Mouse (Mus musculus) forelimb bud, embryonic 11.5 days (tissue): Measurements from ENCODE around the gene Cracr2a.

Experiments
- DNase-seq: peaks from one replicate; pipeline ENCODE4 v3.0.0-alpha.2; 2012; ENCODE audit warnings: low read depth, low spot score

Cracr2a gene

DNA sequence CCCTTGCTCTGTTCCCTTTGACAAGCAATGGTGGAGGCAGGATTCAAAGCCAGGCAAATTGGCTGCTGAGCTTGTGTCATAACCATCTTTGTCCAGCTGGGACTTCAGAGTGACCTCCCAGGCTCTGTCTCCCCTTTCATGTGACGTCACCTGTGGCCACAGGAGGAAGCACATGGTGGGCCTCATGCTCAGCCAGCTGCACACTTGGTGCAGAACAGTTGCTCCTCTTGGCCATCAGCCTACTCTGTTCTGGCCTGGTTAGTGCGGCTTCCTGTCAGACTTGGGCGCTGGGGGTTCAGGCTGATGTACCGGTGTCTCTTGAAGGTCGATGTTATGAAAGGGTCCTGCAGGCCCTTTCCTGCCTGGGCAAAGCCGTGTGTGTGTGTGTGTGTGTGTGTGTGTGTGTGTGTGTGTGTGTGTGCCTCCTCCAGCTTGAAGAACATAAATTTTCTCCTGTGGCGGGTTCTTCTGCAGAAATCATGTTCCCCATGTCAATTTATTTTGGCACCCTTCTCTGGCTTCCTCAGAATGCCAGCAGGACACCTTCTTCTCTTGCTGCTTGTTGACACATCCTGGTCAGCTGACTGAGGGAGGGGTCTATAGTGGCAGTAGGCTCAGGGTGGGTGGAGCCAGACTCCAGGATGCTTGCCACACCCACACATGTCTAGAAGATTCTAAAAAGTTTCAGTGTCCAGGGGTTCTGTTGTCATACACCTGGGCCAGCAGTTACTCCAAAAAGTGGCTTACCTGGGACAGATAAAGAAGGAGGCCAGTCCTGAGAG lies 5.0 kb downstream of the Cracr2a start:
- no peak for DNase-seq

- DNase-seq = no peak
Observed at GRCm38 (mm10) chr6:127571849-127572550, 10.9 kb downstream of the Cracr2a start.

DNA sequence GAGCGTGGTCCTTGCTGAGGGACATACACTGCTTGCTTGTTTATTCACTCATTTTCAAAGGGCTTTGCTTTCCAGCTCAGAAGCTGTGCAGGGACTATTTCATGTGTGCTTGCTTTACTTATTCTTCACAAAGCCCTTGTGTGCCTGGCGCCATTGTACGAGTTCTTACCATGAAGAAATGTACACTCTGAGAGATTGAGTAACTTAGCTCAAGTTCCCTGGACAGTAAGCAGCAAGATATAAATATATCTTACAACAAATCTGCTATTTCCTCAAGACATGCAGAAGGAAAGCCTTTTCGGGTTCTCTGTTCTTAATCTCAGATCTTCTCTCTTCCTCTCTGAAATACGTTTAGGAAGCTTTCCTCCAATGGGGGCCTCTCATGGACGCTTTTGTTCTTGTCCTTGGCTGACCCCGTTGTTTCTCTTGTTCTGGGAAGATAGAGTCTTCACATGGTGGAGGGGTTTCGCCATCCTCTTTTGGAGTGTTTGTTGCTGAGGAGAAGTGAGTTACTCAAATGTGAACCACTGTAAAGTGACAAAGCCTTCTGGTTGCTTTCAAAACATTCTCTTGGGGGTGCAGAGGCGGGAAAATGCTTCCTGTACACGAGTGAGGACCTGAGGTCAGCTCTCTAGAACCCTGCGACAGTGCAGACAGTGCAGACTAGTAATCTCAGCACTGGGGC lies 12.8 kb downstream of the Cracr2a start:
- DNase-seq = no peak

DNA sequence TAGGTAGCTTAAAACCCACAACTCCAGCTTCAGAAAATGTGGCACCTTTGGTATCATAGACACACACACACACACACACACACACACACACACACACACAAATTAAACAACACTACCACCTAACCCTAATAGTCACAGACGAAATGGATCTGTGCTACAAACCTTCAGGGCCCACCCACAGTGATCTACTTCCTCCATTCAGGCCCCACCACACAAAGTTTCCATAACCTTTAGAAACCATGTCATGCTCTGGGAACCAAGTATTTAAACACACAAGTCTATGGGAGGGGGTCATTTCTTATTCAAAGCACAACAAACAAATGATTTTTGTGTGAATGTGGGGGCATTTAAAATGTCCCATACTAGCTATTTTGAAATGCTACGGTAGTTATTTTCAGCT lies 14.1 kb downstream of the Cracr2a start:
- DNase-seq = no peak

DNA sequence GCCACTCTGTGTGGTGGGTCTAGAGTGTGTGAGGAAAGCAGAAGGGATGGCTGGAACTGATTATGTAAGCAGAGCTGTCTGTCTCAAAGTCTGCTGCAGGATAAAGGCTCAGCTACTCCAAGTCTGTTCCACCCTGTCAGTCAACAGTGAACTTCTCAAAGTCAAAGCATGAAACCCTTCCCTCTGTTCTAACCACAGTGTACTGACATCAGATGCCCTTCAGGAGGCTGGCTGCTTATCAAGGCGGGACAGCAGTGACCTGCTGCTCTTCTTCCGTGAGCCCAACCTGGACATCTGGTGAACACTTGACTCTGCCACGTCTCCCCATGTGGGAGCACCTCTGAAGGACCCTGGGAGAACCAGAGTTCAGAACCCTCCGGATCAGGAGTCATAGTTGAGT lies 16.6 kb downstream of the Cracr2a start:
- DNase-seq = no peak

- DNase-seq = no peak
Observed at GRCm38 (mm10) chr6:127578316-127578715, 17.2 kb downstream of the Cracr2a start.

DNA sequence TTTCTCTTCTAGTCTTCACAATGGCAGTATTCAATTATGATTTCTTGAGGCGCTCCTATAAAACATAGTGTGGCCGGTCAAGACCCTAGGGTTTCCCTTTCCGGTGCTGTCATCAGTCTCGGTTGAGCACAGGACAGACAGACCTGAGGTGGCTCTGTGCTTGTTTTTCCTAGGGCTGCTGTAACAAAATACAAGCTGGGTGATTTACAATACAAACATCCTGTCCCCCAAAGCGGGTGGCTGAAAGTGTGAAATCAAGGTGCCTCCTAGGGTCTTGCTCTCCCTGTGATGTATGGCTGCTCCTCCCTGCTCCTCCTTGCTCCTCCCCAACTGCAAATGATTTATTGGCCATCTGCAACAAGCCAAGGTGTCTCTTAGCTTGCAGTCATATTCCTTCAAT lies 17.7 kb downstream of the Cracr2a start:
- no peak for DNase-seq

DNA sequence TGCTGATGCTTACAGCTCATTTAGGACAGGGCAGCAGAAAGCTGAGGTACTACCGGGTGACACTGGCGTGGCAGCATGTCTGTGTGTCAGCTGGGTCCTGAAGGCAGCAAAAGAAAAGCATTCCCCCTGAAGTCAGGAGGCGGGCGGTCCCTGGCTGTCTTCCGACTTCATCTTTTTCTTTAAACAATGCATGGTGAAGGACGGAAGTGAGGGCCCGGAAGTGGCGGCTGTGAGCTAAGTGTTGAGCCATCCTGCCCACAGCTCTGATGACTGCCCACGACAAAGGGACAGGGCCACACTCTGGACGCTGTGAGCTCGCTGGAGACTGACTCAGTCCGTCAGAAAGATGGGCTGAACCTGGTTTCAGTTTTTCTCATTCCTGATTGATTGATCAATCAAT lies 20.8 kb downstream of the Cracr2a start:
- DNase-seq = no peak

- DNase-seq = peak; percentile 83
Observed at GRCm38 (mm10) chr6:127582391-127583176, 21.4 kb downstream of the Cracr2a start.

DNA sequence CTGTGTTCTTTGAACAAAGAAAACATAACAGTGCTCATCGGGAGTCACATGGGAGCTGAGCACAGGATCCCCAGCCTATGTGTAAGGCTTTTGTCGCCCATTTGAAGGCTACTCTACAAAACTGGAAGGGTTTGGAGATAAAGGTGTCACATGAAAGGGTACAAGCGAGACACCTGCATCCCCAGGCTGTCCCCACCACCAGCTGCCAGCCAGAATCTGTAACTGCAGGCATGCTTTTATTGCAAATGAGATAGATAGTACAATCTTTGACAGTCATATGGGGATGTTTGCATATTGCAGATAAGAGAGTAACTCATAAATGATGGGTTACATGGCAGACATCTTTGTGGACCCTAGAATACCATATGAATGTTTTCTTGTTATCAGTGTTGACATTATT lies 30.3 kb downstream of the Cracr2a start:
- no peak for DNase-seq

DNA sequence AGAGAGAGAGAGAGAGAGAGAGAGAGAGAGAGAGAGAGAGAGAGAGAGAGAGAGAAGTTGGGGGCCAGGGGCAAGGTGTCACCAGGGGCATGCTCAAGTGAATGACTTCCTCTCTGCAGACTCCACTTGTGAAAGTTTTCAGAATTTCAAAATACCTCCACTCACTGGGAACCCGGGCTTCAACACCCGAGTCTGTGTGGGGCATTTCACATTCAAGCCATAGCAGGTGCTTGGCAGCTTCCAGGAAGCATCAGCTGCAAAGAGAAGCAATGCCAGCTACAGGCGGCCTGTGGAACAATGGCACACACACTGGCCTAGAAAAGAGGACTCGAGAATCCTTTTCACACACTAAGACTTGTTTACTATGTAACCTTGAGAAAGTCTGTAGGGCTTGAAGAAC lies 32.3 kb downstream of the Cracr2a start:
- no peak for DNase-seq

GRCm38 (mm10) chr6:127599280-127599679 lies 38.1 kb downstream of the Cracr2a start:
- DNase-seq = no peak

DNA sequence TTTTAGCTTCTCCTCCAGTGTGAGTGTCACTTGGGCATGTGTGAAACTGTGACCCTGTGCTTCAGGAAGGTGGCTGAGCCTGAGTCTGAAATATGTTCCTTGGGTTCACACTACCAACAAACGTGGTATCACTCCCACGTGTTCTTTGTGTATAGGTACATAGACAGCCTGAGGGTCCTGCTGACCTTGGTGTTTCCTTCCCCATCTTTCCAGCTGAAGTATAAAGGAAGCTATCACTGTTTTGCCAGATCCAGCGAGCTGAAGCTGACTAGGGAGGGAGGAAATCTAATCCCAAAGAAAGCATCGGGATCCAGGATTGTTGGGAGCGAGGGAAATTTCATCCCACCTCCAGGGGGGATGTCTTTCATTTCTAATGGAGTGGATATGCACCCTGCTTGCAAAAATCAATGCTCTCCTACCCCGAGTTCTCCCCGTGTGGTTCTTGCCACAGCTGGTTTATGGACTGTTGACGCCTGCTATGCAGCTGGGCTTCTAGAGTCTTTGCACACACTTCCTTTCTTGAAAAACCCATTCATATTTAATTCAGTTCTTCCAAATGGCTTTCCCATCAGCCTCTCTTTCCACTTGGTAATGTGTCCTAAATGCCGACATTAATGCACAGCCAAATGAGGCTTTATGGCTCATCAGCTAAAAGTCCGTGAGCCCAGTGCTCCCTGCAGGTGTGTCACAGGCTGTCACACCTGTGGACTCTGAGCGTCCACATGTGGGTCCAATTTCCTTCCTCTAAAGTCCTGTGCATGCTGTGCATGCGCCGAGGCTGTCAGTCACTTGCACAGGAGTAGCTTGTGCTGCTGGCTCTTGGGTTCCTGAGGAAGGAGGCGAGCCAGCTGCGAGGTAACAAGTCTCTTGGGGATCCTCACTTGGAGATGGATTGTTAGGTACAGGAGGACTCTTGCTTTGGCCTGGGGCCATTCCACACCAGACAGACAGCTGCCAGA lies 44.2 kb downstream of the Cracr2a start:
- peak; percentile 76 for DNase-seq

GRCm38 (mm10) chr6:127609673-127610072 lies 48.5 kb downstream of the Cracr2a start:
- DNase-seq = no peak

DNA sequence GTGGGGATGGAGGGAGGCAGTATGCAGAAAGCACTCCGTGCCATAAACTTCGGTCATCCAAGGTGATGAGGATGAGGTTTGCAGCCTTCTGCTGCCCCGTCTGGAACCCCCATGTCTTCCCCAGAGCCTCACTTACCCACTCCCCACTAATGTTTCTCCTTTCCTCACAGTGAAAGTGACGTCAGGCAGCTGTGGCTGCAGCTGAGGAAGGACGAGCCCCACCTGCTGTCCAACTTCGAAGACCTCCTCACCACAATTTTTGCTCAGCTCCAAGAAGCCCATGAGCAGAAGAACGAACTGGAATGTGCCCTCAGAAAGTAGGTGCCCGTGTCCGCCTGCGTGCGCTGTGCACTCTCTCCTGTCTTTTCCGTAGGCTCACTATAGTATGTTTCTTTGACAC lies 50.1 kb downstream of the Cracr2a start:
- no peak for DNase-seq

- no peak for DNase-seq
Observed at GRCm38 (mm10) chr6:127614083-127614984, 53.2 kb downstream of the Cracr2a start.

GRCm38 (mm10) chr6:127616623-127617022 lies 55.5 kb downstream of the Cracr2a start:
- DNase-seq = no peak

DNA sequence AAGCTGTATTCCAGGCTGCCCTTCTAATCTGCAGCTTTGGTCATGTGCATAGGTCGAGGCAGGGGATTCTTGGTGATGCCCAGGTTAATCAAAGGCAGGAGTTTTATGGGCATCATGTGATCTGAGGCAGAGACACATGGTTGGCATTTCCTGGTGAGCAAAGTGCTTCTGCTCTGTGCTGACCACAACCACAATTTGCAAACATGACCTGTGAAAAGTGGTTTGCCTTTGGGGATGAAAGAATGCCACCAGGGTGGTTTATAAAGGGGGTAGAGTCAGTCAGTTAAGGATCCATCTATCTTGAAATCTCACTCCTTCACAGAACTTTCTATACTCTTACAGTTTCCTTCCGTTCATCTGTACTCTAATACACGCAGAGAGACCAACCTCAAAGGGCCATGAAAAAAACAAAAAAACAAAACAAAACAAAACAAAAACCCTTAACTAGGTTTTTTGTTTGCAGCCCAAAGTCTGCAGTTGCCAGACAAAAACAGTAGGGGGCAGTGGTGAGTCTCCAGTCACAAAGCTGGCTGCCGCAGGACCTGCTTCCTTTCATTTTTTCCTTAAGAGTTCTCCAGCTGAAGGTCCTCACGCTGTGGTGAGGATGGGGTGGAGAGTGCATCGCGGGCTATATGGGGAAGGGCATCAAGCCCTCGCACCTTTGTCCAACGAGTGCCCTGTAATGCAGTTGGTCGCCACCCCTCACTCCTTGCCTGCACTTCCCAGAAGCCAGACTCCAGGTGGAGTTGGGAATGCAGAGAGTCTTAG lies 56.3 kb downstream of the Cracr2a start:
- peak; percentile 58 for DNase-seq

GRCm38 (mm10) chr6:127618686-127619085 lies 57.5 kb downstream of the Cracr2a start:
- DNase-seq = no peak
